Mouse (Mus musculus) liver, embryonic 15.5 days (tissue): Measurements from ENCODE around the gene Pigl. TPM values are rescaled to one million over a fixed set of nuclear protein-coding genes. Genes with fewer than 3 reads are reported as not detected.
A peak's percentile ranks its signal among the peaks of the same experiment; 100 is the strongest.

Experiments
- ATAC-seq: fragments of 200-750 bp; cut with Nextera tagmentation; 2 replicates; pipeline ENCODE4 v1.8.0; 2017; ENCODE audit warnings: moderate number of reproducible peaks, mild to moderate bottlenecking, moderate library complexity; ENCODE audit not compliant: insufficient read depth
- H3K27ac ChIP-seq: fragments of 300-500 bp; sonication (generic); replicated peaks from 2 replicates; pipeline ENCODE4 v1.5.1; 2015; ENCODE audit warnings: mild to moderate bottlenecking, inconsistent platforms
- H3K27me3 ChIP-seq: fragments of 300-500 bp; sonication (generic); 2 replicates; pipeline ENCODE4 v1.6.1; 2015; ENCODE audit warnings: mild to moderate bottlenecking, inconsistent platforms
- H3K36me3 ChIP-seq: fragments of 300-500 bp; sonication (generic); replicated peaks from 2 replicates; pipeline ENCODE4 v1.6.1; 2015; ENCODE audit warnings: moderate library complexity, mild to moderate bottlenecking, inconsistent platforms
- H3K4me1 ChIP-seq: fragments of 300-500 bp; sonication (generic); replicated peaks from 2 replicates; pipeline ENCODE4 v1.6.1; 2015; ENCODE audit warnings: inconsistent platforms
- H3K4me2 ChIP-seq: fragments of 300-500 bp; sonication (generic); 2 replicates; pipeline ENCODE4 v1.6.1; 2015; ENCODE audit warnings: moderate library complexity, mild to moderate bottlenecking, inconsistent platforms
- H3K4me3 ChIP-seq: fragments of 300-500 bp; sonication (generic); replicated peaks from 2 replicates; pipeline ENCODE4 v1.5.1; 2015; ENCODE audit warnings: mild to moderate bottlenecking, inconsistent platforms
- H3K9ac ChIP-seq: fragments of 300-500 bp; sonication (generic); 2 replicates; pipeline ENCODE4 v1.6.1; 2015; ENCODE audit warnings: moderate library complexity, mild to moderate bottlenecking, inconsistent platforms
- H3K9me3 ChIP-seq: fragments of 300-500 bp; sonication (generic); replicated peaks from 2 replicates; pipeline ENCODE4 v1.6.1; 2016; ENCODE audit warnings: inconsistent platforms
- WGBS: fragments of 180-500 bp; shearing (Covaris S2); methylation state at CpG from one replicate; pipeline ENCODE4 v1.1.7; 2015; ENCODE audit warnings: mixed read lengths; ENCODE audit not compliant: insufficient replicate concordance; 5-methylcytosine and 5-hydroxymethylcytosine counted together
- polyA plus RNA-seq: library from polyadenylated mRNA; unstranded; fragments of >200 nt; fragmentation: Nextera tagmentation; extraction: Ambion mirVana; gene quantifications from 2 replicates; pipeline ENCODE4 v1.2.1, GENCODE M21; 2015

Pigl gene
- polyA plus RNA-seq, 1 experiment from 2014 or later, result 3.6 TPM

DNA sequence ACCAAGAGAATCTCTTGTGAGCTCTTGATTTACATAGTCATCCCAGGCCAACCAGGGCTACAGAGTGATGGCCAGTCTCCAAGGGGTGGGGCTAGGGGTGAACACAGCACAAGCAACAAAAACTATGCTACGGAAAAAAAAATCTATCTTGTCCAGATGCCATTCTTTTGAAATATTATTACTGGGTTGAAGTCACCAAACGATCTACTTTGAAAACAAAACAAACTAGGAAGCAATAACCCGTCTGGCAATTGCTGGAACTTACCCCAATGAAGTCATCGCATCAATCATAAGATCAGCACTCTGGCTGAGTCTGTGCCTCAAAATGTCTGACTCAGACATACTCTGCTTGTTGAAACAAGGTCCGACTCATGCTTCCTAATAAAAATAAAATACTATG lies 91.5 kb downstream of the Pigl start:
- ATAC-seq, result peak; percentile 39
- Histone ChIP-seq H3K9ac (peak overlapping the region; percentile 86), H3K27ac (peak overlapping the region; percentile 97), H3K9me3 (no peaks in the 10 kb centered on the region), H3K27me3 (no peaks in the 10 kb centered on the region), H3K4me2 (peak overlapping the region; percentile 99), H3K36me3 (peaks cover 19% of the 10 kb centered on the region), H3K4me3 (peak overlapping the region; percentile 70), H3K4me1 (peaks cover 38% of the 10 kb centered on the region)
- 11% methylated on average over 5 of the region's 5 CpGs for WGBS

DNA sequence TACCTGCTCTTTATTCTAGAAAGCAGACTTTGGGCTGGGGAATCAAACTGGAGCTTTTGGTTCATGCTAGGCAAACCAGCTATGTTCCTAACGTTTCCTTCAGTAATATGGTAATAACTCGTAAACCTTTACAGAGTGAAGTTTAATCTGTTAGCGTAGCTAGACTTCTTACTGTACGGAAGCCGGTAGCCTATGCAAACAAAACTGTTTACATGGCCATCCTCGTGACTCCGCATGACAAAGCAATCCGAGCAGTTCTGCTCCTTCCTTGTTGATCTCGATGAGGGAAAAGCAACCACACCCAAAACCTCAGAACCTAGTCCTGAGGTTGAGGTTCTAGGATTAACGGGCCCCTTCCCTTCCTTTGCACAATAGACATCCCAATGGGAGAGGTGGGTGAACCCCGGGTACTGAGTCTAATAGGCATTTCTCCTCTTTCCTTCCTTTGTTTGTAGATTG lies 92.0 kb downstream of the Pigl start:
- ATAC-seq, result peak; percentile 66
- under 1% methylated on average over 11 of the region's 11 CpGs for WGBS

DNA sequence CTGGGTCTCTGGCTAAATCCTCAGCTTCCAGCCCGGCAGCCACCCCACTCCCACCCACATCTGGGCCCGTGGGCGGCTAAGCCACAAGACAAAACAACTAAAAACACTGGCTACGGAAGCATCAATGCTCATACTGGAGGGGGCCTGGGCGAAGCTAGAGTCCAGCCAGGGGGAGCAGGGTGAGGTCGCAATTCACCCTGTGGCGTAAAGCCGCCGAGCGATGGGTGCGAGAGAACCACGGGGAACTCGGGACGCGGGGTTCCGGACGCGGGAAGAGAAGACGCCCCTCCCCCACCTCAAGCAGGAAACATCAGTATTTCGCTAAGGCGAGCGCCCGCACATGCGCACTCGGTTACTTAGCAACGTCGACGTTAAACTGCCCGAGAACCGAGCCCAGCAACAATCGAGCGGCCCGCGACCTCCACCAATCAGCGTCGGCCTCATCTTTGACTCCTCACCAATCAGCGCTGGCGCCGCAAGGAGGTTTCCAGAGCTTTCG lies 92.5 kb downstream of the Pigl start, which contains the start of gene Ubb:
Ubb (plus strand) TSS at position 445 of the 499 bp plus-strand sequence.
- peak; percentile 90 for ATAC-seq
- WGBS, result under 1% methylated on average over 40 of the region's 40 CpGs
- H3K36me3 ChIP-seq, result peaks cover 29% of the 10 kb centered on the region

More for the DNA sequence above, 92.0 kb downstream of the Pigl start:
- peak overlapping the region; percentile 99 for H3K4me2 ChIP-seq
- peaks cover 42% of the 10 kb centered on the region for H3K4me1 ChIP-seq
- peak overlapping the region; percentile 97 for H3K27ac ChIP-seq
- H3K9ac ChIP-seq, result peak overlapping the region; percentile 86
- peaks cover 23% of the 10 kb centered on the region for H3K36me3 ChIP-seq
- no peaks in the 10 kb centered on the region for H3K27me3 ChIP-seq
- H3K4me3 ChIP-seq, result peak overlapping the region; percentile 70
- H3K9me3 ChIP-seq, result no peaks in the 10 kb centered on the region

DNA sequence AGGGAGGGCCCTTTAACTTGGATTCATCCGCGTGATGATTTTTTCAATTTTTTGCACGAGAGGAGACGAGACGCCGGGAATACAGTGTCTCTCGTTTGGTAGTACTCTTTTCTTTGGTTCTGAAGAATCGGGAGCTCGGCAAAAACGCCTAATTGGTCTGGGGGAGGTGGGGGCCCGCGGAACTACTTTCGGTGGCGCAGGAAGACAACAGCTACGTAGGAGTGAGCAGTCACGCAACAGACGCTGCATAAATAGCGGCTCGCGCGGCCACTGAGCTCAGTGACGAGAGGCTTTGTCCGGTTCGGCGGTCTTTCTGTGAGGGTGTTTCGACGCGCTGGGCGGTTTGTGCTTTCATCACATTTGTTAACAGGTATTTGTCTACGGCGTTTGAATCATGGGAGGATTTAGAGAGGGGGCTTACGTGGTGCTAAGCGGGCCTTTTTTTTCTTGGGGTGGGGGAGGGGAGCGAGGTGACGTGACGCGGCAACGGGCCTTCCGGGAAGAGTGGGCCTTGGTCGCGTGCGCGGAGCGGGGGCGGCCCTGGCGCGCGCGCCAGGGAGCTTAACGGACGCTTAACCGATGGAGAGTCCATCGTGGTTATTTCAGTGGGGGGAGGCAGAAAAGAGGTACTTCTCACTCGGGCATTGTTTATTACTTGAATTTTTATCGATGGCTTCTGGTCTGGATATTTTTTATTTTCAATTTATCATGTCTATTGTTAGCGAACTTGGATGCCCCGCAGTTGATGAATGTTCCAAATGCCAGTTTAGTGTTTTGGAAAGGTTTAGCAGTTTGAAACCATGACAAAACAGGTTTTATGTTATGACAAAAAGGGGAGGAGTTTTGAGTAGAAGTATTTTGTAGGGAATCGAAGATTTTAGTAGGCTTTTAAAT lies 93.2 kb downstream of the Pigl start:
- H3K36me3 ChIP-seq, result peaks cover 30% of the 10 kb centered on the region
- peaks cover 51% of the 10 kb centered on the region for H3K4me1 ChIP-seq
- no peaks in the 10 kb centered on the region for H3K9me3 ChIP-seq
- H3K9ac ChIP-seq, result peak overlapping the region; percentile 62
- H3K4me2 ChIP-seq, result peak overlapping the region; percentile 99
- under 1% methylated on average over 58 of the region's 58 CpGs for WGBS
- peak overlapping the region; percentile 70 for H3K4me3 ChIP-seq
- ATAC-seq, result peak; percentile 79
- H3K27me3 ChIP-seq, result no peaks in the 10 kb centered on the region
- peak overlapping the region; percentile 90 for H3K27ac ChIP-seq

More for the DNA sequence above, 92.5 kb downstream of the Pigl start, which contains the start of gene Ubb:
- H3K9me3 ChIP-seq, result no peaks in the 10 kb centered on the region
- peak within 1 kb of the TSS; percentile 97 for H3K27ac ChIP-seq
- H3K27me3 ChIP-seq, result no peaks in the 10 kb centered on the region
- peaks cover 47% of the 10 kb centered on the region for H3K4me1 ChIP-seq
- H3K9ac ChIP-seq, result peak within 1 kb of the TSS; percentile 86
- H3K4me3 ChIP-seq, result peak within 1 kb of the TSS; percentile 70
- H3K4me2 ChIP-seq, result peak within 1 kb of the TSS; percentile 99

DNA sequence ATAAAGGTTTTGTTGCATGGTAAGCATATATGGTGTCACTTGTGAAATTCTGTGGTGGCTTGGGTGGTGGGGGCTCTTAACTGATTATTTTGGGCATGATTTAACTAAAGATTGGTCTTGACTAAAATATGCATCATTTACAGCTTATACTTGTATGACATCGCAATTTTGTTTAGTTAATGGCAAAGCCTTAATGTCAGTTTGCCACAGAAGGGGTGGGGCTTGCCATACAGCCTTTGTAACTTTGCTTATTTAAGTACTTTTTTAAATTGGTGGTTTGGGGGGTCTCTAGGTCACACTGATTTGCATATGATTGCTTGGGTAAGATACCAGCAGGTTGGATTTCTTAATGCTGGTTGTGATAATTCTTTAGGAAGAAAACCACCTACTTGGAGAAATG lies 94.9 kb downstream of the Pigl start:
- no peak for ATAC-seq
- Histone ChIP-seq H3K4me3 (peak overlapping the region; percentile 59), H3K27ac (no peak overlapping the region), H3K4me2 (peak overlapping the region; percentile 72), H3K4me1 (peaks cover 51% of the 10 kb centered on the region), H3K36me3 (peaks cover 30% of the 10 kb centered on the region), H3K27me3 (no peaks in the 10 kb centered on the region), H3K9ac (peak overlapping the region; percentile 25), H3K9me3 (no peaks in the 10 kb centered on the region)
- 34% methylated on average over 1 of the region's 1 CpGs for WGBS

DNA sequence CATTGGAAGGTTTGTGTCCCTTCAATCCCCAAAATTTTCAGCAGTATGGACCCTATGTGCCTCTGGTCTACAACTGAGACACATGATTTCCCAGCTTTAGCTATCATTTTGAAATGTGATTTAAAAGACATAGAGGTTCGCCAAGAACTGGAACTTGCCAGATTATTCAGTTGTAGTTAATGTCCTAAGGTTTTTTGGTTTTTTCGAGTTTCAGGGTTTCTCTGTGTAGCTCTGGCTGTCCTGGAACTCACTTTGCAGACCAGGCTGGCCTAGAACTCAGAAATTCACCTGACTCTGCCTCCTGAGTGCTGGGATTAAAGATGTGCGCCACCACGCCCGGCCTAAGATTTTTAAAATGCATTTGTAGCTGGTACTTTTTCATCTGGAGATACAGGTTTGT lies 95.4 kb downstream of the Pigl start:
- Histone ChIP-seq H3K9me3 (no peaks in the 10 kb centered on the region), H3K4me3 (peak overlapping the region; percentile 59), H3K4me2 (peak overlapping the region; percentile 72), H3K36me3 (peaks cover 30% of the 10 kb centered on the region), H3K27me3 (no peaks in the 10 kb centered on the region), H3K4me1 (peaks cover 51% of the 10 kb centered on the region), H3K9ac (peak overlapping the region; percentile 25), H3K27ac (peak overlapping the region; percentile 34; the same call in 1 of the 2 replicates)
- 78% methylated on average over 5 of the region's 5 CpGs for WGBS
- no peak for ATAC-seq

DNA sequence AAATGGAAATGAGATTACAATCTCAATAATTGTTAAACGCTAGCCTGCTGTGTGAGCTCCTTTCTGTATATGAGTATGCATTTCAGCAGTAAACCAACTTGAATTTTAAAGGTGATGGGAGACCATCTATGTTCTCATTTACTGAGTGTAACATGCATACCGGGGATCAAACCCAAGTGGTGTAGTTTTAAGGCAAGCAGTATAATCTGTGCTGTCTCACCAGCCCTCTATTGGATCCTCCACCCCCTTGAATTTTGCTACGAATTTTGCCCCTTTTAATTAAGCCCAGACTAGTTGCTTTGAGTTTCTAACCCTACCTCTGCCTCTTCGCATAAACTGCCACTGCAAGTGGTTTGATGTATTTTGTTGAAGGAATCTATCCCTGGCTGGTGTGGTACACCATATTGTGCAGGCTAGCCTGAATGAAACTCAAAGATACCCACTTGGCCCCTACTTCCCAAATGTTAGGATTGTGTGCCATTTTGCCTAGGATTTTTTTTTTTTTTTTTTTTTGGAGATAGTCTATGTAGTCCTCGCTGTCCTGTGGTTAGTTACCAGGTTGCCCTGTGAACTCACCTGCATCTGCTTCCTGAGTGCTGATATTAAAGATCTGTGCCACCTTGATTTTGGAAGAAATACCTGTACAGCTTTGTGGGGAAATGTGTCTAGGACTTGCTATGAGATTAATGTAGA lies 96.0 kb downstream of the Pigl start:
- Histone ChIP-seq H3K4me1 (peaks cover 50% of the 10 kb centered on the region), H3K36me3 (peaks cover 30% of the 10 kb centered on the region), H3K9me3 (no peaks in the 10 kb centered on the region), H3K4me2 (peak overlapping the region; percentile 72), H3K27ac (peak overlapping the region; percentile 45; the same call in 1 of the 2 replicates), H3K27me3 (no peaks in the 10 kb centered on the region), H3K4me3 (peak overlapping the region; percentile 59), H3K9ac (peak overlapping the region; percentile 25; the same call in 1 of the 2 replicates)
- WGBS, result 63% methylated on average over 5 of the region's 5 CpGs
- ATAC-seq, result no peak

DNA sequence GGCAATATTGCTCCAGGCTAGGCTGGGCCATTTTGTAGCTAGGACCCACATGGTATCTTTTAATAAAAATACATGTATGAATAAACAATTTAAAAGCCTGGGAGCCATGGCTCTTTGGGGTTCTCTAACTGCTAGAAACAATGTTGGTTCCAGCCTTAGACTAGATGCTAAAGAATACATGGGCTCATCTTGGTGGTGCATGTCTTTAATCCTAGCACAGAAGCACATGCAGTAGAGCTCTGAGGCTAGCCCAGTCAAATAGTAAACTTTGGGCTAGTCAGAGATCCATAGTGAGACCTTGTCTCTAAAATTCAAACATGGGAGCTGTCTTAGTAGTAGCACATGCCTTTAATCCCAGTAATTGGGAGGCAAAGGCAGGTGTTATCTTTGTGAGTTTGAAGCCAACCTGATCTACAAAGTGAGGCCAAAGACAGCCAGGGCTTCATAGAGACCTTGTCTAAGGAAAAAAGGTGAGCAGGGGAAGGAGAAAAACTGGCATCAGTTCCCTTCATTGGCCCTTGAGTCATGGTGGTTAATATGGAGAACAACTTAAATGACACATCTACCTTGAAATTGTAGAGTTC lies 96.8 kb downstream of the Pigl start:
- Histone ChIP-seq H3K4me3 (peak overlapping the region; percentile 59), H3K27ac (peak overlapping the region; percentile 45; the same call in 1 of the 2 replicates), H3K9ac (no peak overlapping the region), H3K4me2 (peak overlapping the region; percentile 72), H3K36me3 (peaks cover 30% of the 10 kb centered on the region), H3K27me3 (peaks cover 4% of the 10 kb centered on the region; the same call in 1 of the 2 replicates), H3K4me1 (peaks cover 44% of the 10 kb centered on the region), H3K9me3 (no peaks in the 10 kb centered on the region)
- ATAC-seq, result no peak

DNA sequence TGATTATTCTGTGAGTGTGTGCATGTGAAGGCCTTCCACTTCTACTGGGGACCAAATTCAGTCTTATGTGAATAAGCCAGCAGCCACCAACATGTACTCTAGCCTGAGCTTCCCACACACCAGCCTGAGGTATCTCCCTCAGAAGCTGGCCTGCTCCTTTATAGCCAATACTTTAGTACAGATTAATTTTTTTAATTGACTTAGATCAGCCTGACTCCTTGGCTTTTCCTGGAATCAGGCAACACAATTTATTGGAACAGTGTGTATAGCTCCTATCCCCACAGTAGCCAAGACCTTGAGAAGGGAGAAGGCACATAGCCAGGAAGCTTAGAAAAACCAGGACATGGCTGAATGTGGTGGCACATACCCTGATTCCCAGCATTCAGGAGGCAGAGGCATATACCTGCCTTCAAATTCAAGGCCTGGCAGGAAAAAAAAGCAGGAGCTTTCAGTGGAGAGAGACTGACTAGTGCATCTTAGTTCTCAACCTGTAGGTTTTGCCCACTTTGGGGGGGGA lies 97.7 kb downstream of the Pigl start:
- Histone ChIP-seq H3K9ac (no peak overlapping the region), H3K4me2 (no peak overlapping the region), H3K9me3 (no peaks in the 10 kb centered on the region), H3K4me1 (peaks cover 44% of the 10 kb centered on the region), H3K27me3 (peaks cover 5% of the 10 kb centered on the region; the same call in 1 of the 2 replicates), H3K36me3 (peaks cover 30% of the 10 kb centered on the region), H3K4me3 (0 out of 2 replicates have a peak overlapping the region, but pooled peaks have one; percentile 59), H3K27ac (0 out of 2 replicates have a peak overlapping the region, but pooled peaks have one; percentile 45)
- no peak for ATAC-seq

DNA sequence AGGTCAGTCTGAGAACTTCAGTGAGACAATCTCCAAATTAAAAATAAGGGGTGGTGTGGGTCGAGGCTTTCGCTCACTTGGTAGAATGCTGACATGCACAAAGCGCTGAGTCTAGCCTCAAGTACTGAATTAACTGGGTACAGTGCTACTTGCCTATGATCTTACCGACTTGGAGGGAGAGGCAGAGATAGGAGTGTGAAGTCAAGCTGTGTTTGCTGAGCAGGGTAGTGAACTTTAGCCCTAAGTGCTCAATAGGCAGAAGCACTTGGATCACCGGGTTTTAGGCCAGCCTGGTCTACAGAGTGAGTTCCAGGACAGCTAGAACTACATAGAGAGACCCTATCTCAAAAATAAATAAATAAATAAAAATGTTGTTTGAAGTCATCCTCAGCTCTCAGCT lies 98.9 kb downstream of the Pigl start:
- Histone ChIP-seq H3K27me3 (peaks cover 5% of the 10 kb centered on the region; the same call in 1 of the 2 replicates), H3K9me3 (no peaks in the 10 kb centered on the region), H3K4me3 (no peak overlapping the region), H3K4me2 (no peak overlapping the region), H3K27ac (0 out of 2 replicates have a peak overlapping the region, but pooled peaks have one; percentile 4), H3K36me3 (peaks cover 30% of the 10 kb centered on the region), H3K4me1 (peaks cover 44% of the 10 kb centered on the region), H3K9ac (no peak overlapping the region)
- WGBS, result 68% methylated on average over 5 of the region's 5 CpGs
- ATAC-seq, result no peak
